Mouse (Mus musculus) embryonic facial prominence, embryonic 11.5 days (tissue): Measurements from ENCODE around the gene Acot11. TPM values are rescaled to one million over a fixed set of nuclear protein-coding genes. Genes with fewer than 3 reads are reported as not detected.
"Not testable (repeated sequence)": the region's sequence is repeated elsewhere in the genome, so short reads cannot be mapped to it uniquely, and the experiment has no call there.

Experiments used
- ATAC-seq: fragments of 200-750 bp; cut with Nextera tagmentation; replicated peaks from 2 replicates; pipeline ENCODE4 v1.8.0; 2017; ENCODE audit warnings: low read depth; ENCODE audit not compliant: insufficient number of reproducible peaks, low FRiP score, low TSS enrichment
- DNase-seq: peaks from one replicate; pipeline ENCODE4 v3.0.0-alpha.2; 2015; ENCODE audit warnings: low spot score
- H3K27ac ChIP-seq: fragments of 300-500 bp; sonication (generic); replicated peaks from 2 replicates; pipeline ENCODE4 v1.5.1; 2014; ENCODE audit warnings: mild to moderate bottlenecking, low read depth, low read length, control low read depth
- H3K27me3 ChIP-seq: fragments of 300-500 bp; sonication (generic); 2 replicates; pipeline ENCODE4 v1.6.1; 2014; ENCODE audit warnings: mild to moderate bottlenecking, low read length, moderate library complexity, mixed read lengths; ENCODE audit not compliant: control insufficient read depth, insufficient read depth
- H3K36me3 ChIP-seq: fragments of 300-500 bp; sonication (generic); replicated peaks from 2 replicates; pipeline ENCODE4 v1.6.1; 2014; ENCODE audit warnings: low read depth, mild to moderate bottlenecking, low read length, moderate library complexity, mixed read lengths; ENCODE audit not compliant: control insufficient read depth, insufficient read depth
- H3K4me1 ChIP-seq: fragments of 300-500 bp; sonication (generic); 2 replicates; pipeline ENCODE4 v1.6.1; 2014; ENCODE audit warnings: low read length, mixed read lengths; ENCODE audit not compliant: control insufficient read depth, insufficient read depth
- H3K4me2 ChIP-seq: fragments of 300-500 bp; sonication (generic); 2 replicates; pipeline ENCODE4 v1.6.1; 2014; ENCODE audit warnings: low read depth, mild to moderate bottlenecking, control low read depth, low read length, moderate library complexity
- H3K4me3 ChIP-seq: fragments of 300-500 bp; sonication (generic); 2 replicates; pipeline ENCODE4 v1.5.1; 2014; ENCODE audit warnings: low read depth, low read length, control low read depth
- H3K9ac ChIP-seq: fragments of 300-500 bp; sonication (generic); replicated peaks from 2 replicates; pipeline ENCODE4 v1.6.1; 2014; ENCODE audit warnings: mild to moderate bottlenecking, control low read depth, low read length
- H3K9me3 ChIP-seq: fragments of 300-500 bp; sonication (generic); replicated peaks from 2 replicates; pipeline ENCODE4 v1.6.1; 2016; ENCODE audit warnings: mild to moderate bottlenecking, low read length, inconsistent platforms, mixed read lengths; ENCODE audit not compliant: control insufficient read depth
- WGBS: fragments of 180-500 bp; shearing (Covaris S2); extraction: QIAGEN DNeasy Blood & Tissue Kit; methylation state at CpG from one replicate; pipeline ENCODE4 v1.1.7; 2014; 5-methylcytosine and 5-hydroxymethylcytosine counted together
- polyA plus RNA-seq: library from polyadenylated mRNA; unstranded; fragments of >200 nt; fragmentation: Nextera tagmentation; extraction: Ambion mirVana; gene quantifications from 2 replicates; pipeline ENCODE4 v1.2.1, GENCODE M21; 2014

Gene Acot11
- polyA plus RNA-seq, 1 experiment from 2014 or later: 1.1 TPM

DNA sequence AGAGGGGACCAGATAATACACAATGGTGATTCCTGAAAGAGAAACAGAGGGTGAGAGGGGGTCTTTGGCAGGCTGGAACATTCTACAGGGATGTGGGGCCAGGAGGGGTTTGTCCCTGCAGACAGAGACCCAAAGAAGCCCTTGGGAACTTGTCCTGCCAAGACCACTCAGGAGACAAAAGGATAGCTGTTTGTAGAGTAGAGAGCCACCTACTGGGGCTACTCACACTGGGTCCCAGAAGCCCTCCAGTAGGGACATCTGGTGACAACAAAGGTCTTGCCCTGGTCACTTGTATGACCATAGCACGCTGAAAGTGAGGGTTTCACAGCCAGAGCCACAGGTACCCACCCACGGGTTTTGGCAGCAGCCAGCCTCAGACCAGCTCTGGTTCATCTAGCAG lies 1.1 kb upstream of the Acot11 start:
- H3K4me1 ChIP-seq: 0 out of 2 replicates have a peak, but pooled peaks cover 2% of the 10 kb centered on the region
- no peak overlapping the region; the same call in 1 of the 2 replicates for H3K9ac ChIP-seq
- DNase-seq (no peak), ATAC-seq (no peak)
- 40% methylated on average over 2 of the region's 2 CpGs for WGBS
- peaks cover 2% of the 10 kb centered on the region; the same call in 1 of the 2 replicates for H3K27me3 ChIP-seq
- no peak overlapping the region for H3K4me3 ChIP-seq
- peaks cover 4% of the 10 kb centered on the region for H3K9me3 ChIP-seq
- H3K36me3 ChIP-seq: no peaks in the 10 kb centered on the region
- no peak overlapping the region for H3K27ac ChIP-seq
- no peak overlapping the region for H3K4me2 ChIP-seq

DNA sequence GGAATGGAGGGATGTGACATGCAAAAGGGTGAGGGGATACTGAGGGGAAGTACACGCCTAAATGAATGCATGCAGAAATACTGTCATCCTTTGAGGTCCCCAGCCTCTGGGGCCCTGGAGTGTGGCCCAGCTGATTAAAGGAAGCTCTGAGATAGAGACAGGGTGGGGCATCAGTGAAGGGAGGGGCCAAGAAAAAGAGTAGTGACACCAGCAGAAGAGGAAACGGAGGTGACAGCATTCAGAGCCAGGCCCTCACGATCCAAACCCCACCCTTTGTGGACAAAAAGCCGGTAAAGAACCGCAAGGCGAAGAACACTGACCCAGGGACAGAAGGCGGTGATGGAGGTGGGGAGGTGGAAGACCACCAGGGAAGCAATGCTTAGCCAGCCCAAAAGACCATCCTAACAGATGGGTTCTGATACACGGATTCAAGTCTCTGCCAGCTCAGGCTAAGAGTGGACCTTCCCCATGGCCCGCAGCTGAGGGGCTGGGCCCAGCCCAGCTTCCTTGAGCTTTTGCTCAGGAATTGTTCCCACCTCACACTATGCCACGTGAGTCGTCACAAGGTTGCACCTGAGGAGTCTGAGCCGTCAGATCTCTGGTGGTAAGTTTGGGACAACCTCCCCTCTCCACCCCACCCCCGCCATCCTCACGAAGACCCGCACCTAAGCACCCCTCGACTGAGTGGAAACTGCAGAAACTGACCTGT lies 443 bp downstream of the Acot11 start:
- Histone ChIP-seq H3K4me3 (no peak overlapping the region), H3K4me1 (peaks cover 6% of the 10 kb centered on the region; the same call in 1 of the 2 replicates), H3K9ac (peak overlapping the region; percentile 37; the same call in 1 of the 2 replicates), H3K9me3 (no peaks in the 10 kb centered on the region), H3K36me3 (no peaks in the 10 kb centered on the region), H3K4me2 (peak overlapping the region; percentile 41), H3K27me3 (peaks cover 2% of the 10 kb centered on the region; the same call in 1 of the 2 replicates), H3K27ac (no peak overlapping the region)
- DNase-seq (no peak), ATAC-seq (no peak)
- 37% methylated on average over 16 of the region's 16 CpGs for WGBS

DNA sequence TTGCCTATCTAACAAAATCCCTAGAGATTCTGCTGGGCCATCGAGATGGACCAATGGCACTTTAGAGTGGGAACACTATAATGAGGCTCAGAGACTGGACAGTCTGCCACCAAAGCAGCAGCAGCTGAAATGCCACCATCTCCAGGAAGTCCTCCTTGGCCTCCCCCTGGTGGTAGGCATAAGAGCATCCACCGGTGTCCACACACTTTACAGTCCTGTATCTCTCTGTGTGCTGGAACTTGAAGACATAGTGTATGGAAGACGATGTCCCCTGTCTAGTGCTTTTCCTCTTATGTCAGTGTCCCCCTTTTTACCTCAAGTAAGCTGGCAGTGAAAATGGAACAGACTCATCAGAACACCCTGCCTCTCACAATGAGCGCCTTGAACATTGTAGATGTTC lies 1.0 kb downstream of the Acot11 start:
- ATAC-seq: no peak
- H3K27ac ChIP-seq: no peak overlapping the region
- H3K9ac ChIP-seq: no peak overlapping the region
- H3K4me3 ChIP-seq: no peak overlapping the region
- no peaks in the 10 kb centered on the region for H3K9me3 ChIP-seq
- 75% methylated on average over 4 of the region's 4 CpGs for WGBS
- peaks cover 6% of the 10 kb centered on the region; the same call in 1 of the 2 replicates for H3K4me1 ChIP-seq
- no peak overlapping the region for H3K4me2 ChIP-seq
- H3K36me3 ChIP-seq: no peaks in the 10 kb centered on the region
- peaks cover 2% of the 10 kb centered on the region; the same call in 1 of the 2 replicates for H3K27me3 ChIP-seq
- DNase-seq: no peak

DNA sequence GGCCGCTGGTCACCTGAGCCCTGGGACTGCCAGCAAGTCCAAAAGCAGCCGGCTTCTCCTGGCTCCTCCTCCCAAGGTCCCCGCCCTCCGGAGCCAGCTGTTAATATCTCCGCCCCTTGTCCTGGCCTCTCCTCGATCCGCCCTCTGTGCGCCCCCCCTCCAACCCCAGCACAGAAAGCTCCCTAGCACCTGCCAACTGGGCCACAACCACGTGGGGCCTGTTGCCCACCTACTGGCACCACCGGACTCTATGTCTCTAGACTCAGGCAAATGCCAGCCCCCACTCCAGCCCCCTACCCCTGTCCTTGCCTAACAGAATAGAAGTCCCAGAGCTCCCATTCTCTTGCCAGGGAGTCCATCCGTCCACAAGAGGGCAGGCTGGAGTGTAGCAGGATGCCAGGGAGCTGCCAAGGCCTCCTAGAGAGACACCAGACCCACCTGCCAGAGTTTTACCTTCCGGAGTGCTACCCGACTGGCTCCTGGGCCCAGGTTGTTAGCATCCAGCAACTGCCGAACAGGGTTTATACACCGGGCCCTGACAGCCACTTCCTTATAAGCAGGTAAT lies 4.9 kb downstream of the Acot11 start:
- peaks cover 5% of the 10 kb centered on the region; the same call in 1 of the 2 replicates for H3K4me1 ChIP-seq
- H3K9ac ChIP-seq: peak overlapping the region; percentile 13
- H3K27ac ChIP-seq: no peak overlapping the region
- H3K36me3 ChIP-seq: no peaks in the 10 kb centered on the region
- H3K4me3 ChIP-seq: no peak overlapping the region
- 11% methylated on average over 15 of the region's 15 CpGs for WGBS
- no peaks in the 10 kb centered on the region for H3K27me3 ChIP-seq
- H3K9me3 ChIP-seq: no peaks in the 10 kb centered on the region
- DNase-seq: peak; percentile 77
- peak; percentile 54 for ATAC-seq
- peak overlapping the region; percentile 39 for H3K4me2 ChIP-seq

DNA sequence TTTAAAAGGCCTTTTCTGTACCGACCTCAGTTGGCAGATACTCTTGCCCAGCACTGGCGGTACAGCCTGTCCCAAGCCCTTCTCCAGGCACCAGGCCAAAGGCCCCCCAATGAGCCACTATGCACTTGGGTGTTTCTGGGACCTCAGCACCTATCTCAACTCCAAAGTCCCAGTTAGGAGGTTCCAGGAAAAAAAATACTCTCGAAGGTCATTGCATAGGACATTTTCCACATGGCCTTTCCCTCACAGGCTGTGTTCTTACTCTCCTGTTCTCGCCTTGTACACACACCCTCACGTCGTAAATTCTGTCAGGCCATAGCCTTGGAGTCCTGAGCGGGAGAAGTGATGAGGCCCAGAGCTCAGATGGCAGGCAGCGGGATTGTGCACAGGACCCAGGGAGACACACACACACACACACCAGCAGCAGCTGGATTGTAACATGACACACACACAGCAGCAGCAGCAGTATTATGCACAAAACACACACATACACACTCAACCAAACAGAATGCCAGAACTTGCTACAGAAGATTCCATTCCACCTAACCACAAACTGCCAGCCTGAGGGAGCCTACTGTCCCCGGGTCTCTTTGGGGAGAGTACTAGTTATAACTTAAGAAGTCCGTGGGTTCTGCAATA lies 5.8 kb downstream of the Acot11 start:
- Histone ChIP-seq H3K9me3 (no peaks in the 10 kb centered on the region), H3K4me3 (no peak overlapping the region), H3K9ac (0 out of 2 replicates have a peak overlapping the region, but pooled peaks have one; percentile 6), H3K36me3 (no peaks in the 10 kb centered on the region), H3K4me1 (peaks cover 4% of the 10 kb centered on the region; the same call in 1 of the 2 replicates), H3K4me2 (no peak overlapping the region), H3K27me3 (no peaks in the 10 kb centered on the region), H3K27ac (no peak overlapping the region)
- WGBS: 66% methylated on average over 10 of the region's 10 CpGs
- ATAC-seq: no peak
- no peak for DNase-seq

DNA sequence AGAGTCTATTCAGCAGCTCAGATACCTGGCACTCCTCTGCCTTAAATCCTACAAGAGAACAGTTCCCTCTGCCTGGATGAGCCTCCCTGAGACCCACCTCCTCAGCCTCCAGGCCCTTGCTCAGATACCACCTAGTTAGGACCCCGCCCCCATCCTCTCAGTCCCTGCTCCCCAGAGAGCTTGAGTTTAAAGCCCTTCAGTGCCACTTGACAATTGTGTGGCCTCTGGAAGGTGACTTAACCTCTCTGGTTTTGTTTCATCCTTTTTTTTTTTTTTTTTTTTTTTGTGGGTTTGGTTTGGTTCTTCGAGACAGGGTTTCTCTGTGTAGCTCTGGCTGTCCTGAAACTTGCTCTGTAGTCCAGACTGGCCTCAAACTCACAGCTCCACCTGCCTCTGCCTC lies 9.5 kb downstream of the Acot11 start:
- no peak overlapping the region for H3K27ac ChIP-seq
- DNase-seq: no peak
- no peaks in the 10 kb centered on the region for H3K27me3 ChIP-seq
- H3K4me2 ChIP-seq: no peak overlapping the region
- H3K4me3 ChIP-seq: no peak overlapping the region
- H3K36me3 ChIP-seq: no peaks in the 10 kb centered on the region
- no peak for ATAC-seq
- 81% methylated on average over 2 of the region's 2 CpGs for WGBS
- H3K4me1 ChIP-seq: peaks cover 4% of the 10 kb centered on the region; the same call in 1 of the 2 replicates
- no peak overlapping the region for H3K9ac ChIP-seq
- H3K9me3 ChIP-seq: no peaks in the 10 kb centered on the region

DNA sequence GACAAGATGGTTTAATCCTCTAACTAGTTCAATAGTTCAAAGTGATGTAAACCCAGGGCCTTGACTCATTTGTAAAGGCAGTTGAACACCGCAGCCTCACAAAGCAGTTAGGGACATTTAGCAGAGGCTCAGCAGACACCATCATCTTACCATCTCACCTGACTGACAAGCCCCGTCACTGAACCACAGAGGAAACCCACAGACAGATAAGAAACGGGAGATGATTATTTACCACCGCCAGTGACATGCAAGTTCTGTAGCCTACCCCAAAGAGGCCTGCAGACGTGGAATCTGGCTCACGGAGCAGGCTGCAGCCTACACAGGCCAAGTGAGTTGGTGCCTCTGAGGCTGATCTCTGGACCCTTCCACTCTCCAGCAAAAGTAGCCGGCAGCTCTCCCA lies 10.6 kb downstream of the Acot11 start:
- H3K27ac ChIP-seq: no peak overlapping the region
- DNase-seq (no peak), ATAC-seq (no peak)
- no peak overlapping the region for H3K4me2 ChIP-seq
- no peaks in the 10 kb centered on the region for H3K36me3 ChIP-seq
- no peak overlapping the region for H3K9ac ChIP-seq
- H3K9me3 ChIP-seq: no peaks in the 10 kb centered on the region
- 94% methylated on average over 7 of the region's 7 CpGs for WGBS
- no peak overlapping the region for H3K4me3 ChIP-seq
- H3K27me3 ChIP-seq: no peaks in the 10 kb centered on the region
- no peaks in the 10 kb centered on the region for H3K4me1 ChIP-seq

DNA sequence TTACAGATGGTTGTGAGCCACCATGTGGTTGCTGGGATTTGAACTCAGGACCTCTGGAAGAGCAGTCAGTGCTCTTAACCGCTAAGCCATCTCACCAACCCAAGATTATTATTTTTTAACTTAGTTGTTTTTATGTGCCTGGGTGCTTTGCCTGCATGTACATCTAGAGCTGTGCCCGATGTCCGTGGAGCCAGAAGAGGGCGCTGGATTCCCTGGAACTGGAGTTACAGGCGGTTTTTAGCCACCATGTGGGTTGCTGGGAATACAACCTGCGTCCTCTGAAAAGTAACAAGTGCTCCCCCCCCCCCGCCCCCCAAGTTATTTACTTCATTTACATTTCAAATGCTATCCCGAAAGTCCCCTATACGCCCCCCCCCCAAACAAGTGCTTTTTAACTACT lies 11.0 kb downstream of the Acot11 start:
- H3K4me3 ChIP-seq, ATAC-seq, H3K27ac ChIP-seq, DNase-seq, H3K9me3 ChIP-seq, H3K36me3 ChIP-seq, H3K4me1 ChIP-seq, H3K27me3 ChIP-seq, H3K9ac ChIP-seq, H3K4me2 ChIP-seq: not testable (repeated sequence)
- WGBS: 94% methylated on average over 9 of the region's 9 CpGs
